Mouse (Mus musculus): ENCODE results near the gene 1810062G17Rik.

GRCm38 (mm10) chr3:36430360-36430759, 45.4 kb upstream of the 1810062G17Rik start:
- TF ChIP-seq CTCF (IDR thresholded peaks at IDR 0.05; ENCODE audit: borderline replicate concordance, insufficient read depth, low read length) (no peak), POLR2A (IDR thresholded peaks at IDR 0.05; ENCODE audit: low read depth, low read length) (no peak)

Measured in embryonic fibroblast, embryonic 13.5 days (primary cell).